Mouse (Mus musculus) G1E (cell line): Measurements from ENCODE around the gene Capn11.

ENCODE experiments used
- CTCF ChIP-seq: IDR thresholded peaks from 2 replicates; pipeline ENCODE4 v1.5.1; 2012; ENCODE audit warnings: low read depth, low read length, inconsistent platforms, mixed read lengths
- GATA1 ChIP-seq: IDR thresholded peaks from 2 replicates; pipeline ENCODE4 v1.6.1; 2012; ENCODE audit warnings: borderline replicate concordance, low read length, inconsistent platforms, mixed read lengths
- GATA2 ChIP-seq: IDR thresholded peaks from 2 replicates; pipeline ENCODE4 v1.6.1; 2012; ENCODE audit warnings: low read depth, low read length, inconsistent platforms, borderline replicate concordance
- POLR2AphosphoS5 ChIP-seq: IDR thresholded peaks from 2 replicates; pipeline ENCODE4 v1.6.1; 2012; ENCODE audit warnings: low read depth, low read length, inconsistent platforms; ENCODE audit not compliant: insufficient replicate concordance
- TAL1 ChIP-seq: conservative IDR thresholded peaks from 2 replicates; pipeline ENCODE4 v1.6.1; 2012; ENCODE audit warnings: low read depth, low read length, inconsistent platforms, mixed read lengths

DNA sequence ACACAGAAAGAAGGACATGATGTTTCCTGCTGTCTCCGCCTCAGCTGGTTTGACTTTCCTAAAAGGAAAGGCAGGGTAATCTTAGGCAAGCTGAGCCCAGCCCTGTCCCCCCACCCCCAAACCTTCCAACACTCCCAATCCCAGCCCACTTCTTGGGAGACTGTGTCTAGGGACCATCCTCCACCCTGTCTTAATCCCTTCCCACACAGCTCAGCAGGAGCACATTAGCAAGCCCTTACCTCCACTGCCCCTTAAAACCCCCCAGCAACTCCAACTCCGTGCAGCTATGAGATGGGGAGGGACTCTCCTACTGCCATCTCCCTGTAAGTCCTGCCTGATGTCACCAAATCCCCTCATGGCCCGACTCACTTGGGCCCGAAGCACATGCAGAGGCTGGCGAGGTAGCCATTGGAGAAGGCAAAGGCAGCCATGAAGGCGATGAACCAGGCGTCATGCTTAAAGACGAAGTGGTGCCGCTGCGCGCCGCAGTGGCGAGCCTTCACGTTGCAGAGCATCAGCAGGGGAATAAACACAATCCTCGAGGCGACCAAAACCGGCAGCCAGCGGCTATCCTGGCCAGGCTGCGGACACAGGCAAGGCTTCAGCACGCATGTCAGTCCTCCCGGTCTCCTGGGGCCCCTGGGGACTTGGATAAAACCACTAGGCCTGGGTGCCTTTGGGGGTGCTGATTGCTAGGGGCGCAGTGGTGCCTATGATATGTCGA lies 73.2 kb downstream of the Capn11 start:
- TF ChIP-seq CTCF (no peak), POLR2AphosphoS5 (no peak), GATA1 (no peak), TAL1 (no peak), GATA2 (no peak)
